Mouse (Mus musculus): Measurements from ENCODE around the gene Ddx19a.
A peak's percentile ranks its signal among the peaks of the same experiment; 100 is the strongest.
"Not testable (repeated sequence)": the region's sequence is repeated elsewhere in the genome, so short reads cannot be mapped to it uniquely, and the experiment has no call there.

The Ddx19a gene

DNA sequence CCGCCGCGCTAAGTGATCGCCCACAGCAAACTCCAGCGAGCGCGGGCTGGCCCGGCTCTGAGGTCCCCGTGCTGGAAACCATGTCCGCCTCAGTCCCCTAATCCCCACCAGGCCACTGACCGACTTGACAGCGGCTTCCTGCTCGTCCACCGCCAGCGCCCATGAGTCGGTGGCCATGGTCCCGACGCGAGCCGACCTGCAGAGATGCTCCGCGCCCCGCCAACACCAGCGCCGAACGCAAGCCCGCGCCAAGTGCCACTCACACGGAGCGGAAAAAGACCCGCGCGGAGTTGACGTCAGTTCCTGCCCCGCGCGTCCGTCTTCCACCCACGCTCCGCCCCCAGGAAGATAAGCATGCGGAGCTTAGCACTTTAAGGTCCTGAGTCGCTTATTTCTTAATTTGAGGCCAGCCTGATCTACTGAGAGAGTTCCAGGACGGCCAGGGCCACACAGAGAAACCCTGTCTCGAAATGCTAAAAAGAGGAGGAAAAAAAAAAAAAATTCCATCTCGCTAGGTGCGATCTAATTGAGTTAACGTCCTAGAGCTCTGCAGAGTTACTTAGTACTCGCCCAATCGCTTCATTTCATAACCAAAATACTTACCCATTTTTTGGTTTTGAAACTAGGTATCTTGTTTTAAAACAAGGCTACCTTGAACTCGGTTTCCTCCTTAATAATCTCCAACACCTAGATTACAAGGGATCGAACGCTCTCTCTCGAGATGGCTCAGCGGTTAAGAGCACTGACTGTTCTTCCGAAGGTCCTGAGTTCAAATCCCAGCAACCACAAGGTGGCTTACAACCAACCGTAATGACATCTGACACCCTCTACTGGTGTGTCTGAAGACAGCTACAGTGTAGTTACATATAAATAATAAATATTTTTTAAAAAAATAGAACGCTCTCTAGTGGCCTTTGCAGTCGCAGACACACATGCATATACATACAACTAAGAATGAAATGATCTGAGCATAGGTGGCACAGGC, at the start of gene Ddx19a:
Gene Ddx19a (minus strand): TSS at position 254 of the 985 bp plus-strand sequence.
- peak; percentile 45 to 74 for DNase-seq (ENCODE audit: low read depth in 1 of 2, low spot score in 2 of 2)

DNA sequence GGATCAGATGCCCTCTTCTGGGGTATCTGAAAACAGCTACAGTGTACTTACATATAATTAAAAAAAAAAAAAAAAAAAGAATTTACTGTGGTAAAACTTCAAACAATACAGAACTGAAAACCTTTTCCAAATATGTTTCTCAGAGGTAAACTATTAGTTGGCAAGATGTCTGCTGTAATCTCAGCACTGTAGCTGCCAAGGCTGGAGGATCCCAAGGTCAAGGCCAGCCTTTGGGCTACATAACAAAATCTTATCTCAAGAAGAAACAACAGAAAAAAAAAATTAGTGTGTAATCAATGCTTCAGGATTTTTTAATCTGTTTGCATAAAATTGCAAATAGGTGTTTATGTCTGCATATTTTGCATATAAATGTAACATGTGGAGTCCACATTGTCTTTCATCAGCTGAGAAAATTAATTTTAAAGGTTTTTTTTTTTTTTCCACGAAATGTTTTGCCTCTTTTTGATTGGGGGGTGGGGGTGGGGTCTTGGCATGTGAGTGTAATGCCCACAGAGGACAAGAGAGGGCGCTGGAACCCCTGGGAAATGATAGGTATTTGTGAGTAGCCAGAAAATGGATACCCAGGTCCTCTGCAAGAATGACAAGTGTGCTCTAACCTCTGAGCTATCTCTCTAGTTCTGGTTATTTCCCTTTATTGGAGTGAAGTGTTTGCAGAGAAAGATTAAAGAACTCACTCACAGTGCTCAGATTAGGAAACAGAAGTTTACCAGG, 46.6 kb upstream of the Ddx19a start:
- DNase-seq (ENCODE audit: low read depth in 1 of 2, low spot score in 2 of 2) = no peak

DNA sequence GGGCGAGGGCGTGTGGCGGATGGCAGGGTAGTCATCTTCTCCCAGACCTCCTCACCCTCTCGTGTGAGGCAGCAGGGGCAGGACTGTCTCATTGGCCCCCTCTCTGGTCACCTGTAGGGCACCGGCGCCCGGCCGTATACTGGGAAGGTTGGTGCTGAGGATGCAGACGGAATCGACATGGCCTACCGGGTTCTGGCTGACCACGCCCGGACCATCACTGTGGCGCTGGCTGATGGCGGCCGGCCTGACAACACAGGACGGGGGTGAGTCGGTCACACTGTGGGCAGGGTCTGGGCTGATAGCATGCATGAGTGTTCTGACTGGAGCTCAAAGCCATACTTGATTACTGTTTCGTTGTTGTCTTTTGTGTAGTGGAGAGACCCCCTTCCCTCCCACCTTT, 44.9 kb upstream of the Ddx19a start:
- no peak for DNase-seq (ENCODE audit: low read depth in 1 of 2, low spot score in 2 of 2)

DNA sequence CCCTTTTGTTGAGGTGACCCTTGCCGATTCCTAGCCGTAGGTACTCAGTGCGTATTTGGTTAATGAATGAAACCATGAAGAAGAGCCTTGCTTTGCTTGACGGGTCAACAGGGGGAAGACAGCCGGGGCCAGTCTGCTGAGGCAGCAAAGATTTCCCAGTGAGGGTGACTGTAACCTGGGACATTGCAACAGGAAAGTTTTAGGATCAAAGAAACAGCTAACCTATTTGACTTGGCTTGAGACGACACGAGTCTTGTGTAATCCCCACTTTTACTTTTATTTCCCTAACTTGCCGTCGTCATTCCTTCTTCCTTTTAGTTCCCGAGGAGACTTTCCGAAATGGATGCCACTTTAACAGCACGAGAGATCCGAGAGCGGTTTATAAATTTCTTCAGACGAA, 39.0 kb upstream of the Ddx19a start:
- no peak for DNase-seq (ENCODE audit: low read depth in 1 of 2, low spot score in 2 of 2)

DNA sequence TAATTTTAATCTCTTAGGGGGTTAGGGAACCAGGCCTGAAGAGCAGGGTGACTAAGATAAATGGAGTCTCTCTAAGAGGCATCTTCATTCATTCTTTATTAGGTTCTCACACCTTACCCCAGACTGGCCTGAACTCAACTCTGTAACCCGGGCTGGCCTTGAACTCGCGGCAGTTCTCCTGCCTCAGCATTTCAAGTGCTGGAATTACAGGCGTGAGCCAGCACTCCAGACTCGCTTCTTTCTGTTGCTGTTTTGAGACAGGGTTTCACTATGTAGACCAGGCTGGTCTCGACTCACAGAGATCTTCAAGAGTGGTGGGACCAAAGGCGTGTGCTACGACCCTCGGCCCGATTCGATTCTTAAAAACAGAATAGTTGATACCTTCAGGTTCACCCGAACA, 36.7 kb upstream of the Ddx19a start:
- DNase-seq (ENCODE audit: low read depth in 1 of 2, low spot score in 2 of 2) = no peak

DNA sequence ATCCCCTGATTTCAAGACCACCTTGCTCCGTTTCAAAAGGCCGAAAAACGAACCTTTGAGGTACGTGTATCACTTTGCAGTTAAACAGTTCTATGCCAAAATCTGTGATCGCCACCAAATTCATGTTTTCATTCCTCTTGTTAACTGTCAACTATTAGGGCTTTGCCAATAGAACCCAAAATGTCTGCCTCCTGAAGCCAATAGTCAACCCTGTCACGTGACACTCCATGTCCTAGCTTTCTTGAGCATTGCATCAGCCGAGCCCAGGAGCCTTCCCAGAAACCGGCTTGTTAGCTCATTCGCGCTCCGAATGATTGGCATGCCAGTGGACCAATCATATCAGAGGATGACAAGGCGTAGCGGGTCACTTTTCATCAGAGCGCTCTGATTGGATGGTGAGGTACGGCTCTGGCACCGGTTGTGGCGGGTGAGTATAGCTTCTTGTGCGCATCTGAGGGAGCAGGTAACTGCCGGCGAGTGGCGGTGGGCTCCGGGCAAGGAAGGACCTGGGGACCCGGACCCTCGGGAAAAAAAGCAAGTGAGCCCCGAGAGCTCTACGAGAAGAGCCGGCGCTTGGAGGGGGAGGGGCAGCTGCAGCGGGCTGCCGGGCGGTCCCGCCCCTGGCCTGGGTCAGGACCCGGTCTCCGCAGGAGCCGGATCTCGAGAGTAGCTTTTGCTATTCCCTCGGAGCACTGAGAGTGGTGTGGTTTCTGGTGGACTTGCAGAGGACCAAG, 36.0 kb upstream of the Ddx19a start:
- DNase-seq (ENCODE audit: low read depth in 1 of 2, low spot score in 2 of 2) = peak; percentile 91 to 96

DNA sequence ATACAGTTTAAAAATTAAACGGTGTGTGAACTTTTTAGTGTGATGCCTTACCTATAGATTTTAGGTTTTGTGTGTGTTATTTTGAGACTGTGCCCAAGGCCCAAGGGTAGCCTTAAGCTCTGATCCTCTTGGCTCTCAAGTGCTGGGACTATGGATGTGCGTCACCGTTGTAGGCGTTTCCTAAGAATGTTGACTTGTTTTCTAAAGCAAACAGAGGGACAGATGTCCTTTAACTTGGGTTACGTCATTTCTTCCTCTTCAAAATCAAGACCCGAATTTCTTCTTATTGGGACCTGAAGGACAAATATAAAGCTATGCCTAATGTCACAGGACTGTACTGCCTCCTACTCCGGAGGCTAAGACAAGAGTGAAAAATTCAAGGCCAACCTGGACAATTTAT, 35.3 kb upstream of the Ddx19a start, which contains the start of gene Aars:
Gene Aars (plus strand): TSS at position 229 of the 400 bp plus-strand sequence.
- no peak for DNase-seq (ENCODE audit: low read depth in 1 of 2, low spot score in 2 of 2)

DNA sequence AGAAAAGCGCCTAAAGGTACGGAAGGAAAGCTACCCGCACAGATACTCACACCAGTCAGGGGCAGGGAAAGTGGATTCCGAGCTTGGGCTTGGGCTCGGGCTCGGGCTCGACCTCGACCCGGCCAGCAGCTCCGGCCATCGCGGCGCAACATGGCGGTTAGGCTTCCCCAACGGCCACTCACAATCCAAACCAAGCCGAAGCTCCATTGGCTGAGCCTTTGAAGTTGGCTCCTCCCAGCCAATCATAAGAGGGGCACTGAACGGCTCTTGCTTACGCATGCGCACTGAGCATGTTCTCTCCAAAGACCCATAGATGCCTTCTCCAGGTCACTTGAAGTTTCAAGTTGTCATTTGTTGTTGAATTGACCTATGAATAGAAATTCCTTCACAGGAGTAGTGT, 34.0 kb upstream of the Ddx19a start, which contains the start of gene Ddx19b:
Gene Ddx19b (minus strand): TSS at position 180 of the 400 bp plus-strand sequence.
- DNase-seq (ENCODE audit: low read depth in 1 of 2, low spot score in 2 of 2) = no peak

DNA sequence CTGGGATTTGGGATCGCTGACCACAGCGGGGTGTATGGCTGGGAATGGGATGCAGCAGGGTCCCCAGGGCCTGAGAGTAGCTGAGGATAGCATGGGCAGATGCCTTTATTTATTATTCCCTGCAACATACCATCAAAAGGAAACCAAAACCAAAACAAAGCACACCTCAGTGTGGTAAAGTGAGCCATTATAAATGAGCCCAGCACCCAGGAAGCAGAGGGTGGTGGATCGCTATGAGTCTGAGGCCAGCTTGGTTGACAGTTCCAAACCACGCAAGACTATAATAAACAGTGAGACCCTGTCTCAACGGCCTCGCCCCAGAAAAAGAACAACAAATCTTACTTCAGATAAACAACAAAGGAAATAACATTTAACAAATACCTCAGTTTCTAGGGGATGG, 32.4 kb upstream of the Ddx19a start:
- DNase-seq (ENCODE audit: low read depth in 1 of 2, low spot score in 2 of 2) = no peak

DNA sequence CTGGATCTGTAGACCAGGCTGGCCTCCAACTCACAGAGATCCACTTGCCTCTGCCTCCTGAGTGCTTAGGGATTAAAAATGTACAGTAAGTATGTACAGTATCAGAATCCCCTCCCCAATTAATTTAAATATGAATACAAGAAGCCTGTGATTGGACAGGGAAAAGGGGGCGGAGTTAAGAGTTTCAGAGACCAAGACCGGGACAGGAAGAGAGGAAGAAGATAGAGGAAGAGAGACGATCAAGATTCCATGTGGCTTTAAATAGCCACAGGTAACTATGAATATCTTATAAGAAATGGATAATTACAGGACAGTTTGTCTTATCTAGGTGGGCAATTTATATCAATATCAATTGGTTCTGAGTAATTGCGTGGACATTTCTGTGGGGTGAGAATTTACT, 32.0 kb upstream of the Ddx19a start:
- no peak for DNase-seq (ENCODE audit: low read depth in 1 of 2, low spot score in 2 of 2)

DNA sequence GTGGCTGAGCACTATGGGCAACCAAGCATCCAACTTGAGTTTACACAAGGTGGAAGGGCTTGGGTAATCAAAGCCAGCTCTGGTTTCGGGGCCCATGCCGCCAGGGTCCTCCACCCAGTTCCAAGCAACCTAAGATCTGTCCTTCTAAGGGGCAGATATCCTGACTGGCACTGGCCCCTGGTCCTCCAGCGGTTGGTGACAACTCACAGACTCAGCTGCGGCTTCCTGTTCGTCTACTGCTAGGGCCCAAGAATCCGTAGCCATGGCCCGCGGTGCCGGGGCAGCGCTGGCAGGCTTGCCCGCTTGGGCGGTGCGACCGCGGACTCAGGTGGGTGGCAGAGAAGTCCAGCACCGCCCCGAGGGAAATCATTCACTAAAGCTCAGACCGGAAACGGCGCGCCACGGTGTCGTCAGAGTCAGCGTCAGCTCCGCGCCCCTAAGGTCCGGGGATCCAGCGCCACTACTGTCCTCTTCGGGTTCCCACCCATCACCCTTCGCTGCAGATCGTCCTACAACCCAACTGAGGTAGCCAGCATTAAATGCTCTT, 29.9 kb upstream of the Ddx19a start:
- peak; percentile 55 to 70 for DNase-seq (ENCODE audit: low read depth in 1 of 2, low spot score in 2 of 2)

DNA sequence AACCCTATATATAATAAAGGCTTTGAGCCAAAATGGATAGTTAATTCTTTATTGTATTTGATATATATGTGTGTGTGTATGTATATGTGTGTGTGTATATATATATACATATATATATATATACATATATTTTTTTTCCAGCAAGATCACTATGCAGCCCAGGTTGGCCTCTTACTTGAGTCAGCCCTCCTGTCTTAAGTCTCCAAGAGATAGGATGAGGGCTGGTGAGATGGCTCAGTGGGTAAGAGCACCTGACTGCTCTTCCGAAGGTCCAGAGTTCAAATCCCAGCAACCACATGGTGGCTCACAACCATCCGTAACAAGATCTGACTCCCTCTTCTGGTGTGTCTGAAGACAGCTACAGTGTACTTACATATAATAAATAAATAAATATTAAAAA, 29.0 kb upstream of the Ddx19a start:
- not testable (repeated sequence) for DNase-seq (ENCODE audit: low read depth in 1 of 2, low spot score in 2 of 2)

DNA sequence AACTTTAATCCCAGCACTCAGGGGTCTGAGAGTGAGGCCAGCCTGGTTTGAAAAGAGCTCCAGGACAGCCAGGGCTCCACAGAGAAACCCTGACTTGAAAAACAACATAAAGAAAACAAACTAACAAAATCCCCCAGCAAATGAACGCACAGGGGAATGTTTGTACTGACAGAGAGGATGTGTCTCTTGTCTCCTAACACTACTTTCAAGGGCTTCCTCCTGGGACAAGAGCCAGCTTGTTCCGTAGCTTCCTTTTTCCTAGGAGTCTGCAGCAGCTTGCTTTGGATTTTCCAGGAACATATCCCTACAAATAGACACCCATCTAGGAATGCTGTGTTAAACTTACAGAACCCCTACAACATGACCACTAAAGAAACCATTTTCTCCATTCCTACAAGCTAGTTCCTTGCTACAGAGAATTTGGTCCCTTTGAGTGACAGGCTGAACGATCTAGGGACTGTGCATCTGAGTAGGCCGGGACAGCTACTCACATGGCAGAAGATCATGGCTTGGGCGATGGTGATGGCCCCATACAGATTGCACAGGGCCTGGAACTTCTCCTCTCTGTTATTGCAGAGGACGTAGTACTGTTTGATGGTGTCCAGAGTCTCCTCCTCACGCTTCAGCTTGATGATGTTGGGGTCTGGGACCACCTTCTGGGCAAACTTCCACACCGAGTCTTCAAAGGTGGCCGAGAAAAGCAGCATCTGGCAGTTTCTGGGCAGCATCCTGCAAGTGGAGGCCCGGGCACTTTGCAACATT, 12.8 kb upstream of the Ddx19a start:
- not testable (repeated sequence) for DNase-seq (ENCODE audit: low read depth in 1 of 2, low spot score in 2 of 2)

DNA sequence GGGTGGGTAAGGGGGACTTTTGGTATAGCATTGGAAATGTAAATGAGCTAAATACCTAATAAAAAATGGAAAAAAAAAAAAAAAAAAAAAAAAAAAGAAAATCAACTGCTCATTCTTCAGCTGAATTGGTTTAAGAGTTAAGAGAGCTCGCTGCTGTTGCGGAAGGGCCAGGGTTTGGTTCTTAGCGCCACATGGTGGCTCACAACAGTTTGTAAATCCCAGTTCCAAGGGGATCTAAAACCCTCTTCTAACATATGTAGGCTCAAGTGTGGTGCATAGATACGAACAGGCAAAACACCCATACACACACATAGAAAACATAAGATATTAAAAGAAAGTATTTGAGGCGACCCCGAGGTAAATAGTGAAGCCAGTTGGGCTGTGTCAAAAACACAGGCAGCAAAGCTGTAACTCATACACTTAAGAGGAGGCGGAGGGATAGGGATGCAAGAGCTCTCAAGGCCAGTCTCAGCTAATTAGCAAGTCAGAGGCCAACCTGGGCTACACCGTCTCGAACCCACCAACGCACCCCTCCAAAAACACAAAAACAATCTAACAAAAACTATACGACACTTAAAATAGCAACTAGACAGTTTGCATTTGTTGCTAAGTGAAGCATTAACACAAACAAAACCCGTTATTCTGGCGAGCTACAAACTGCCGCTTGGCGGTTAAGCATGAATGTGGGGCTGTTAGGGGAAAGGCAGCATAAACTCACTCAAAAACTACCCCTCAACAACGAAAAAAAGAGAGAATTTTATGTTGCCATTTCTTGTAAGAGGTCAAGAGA, 764 bp downstream of the Ddx19a start:
- no peak for DNase-seq (ENCODE audit: low read depth in 1 of 2, low spot score in 2 of 2)

DNA sequence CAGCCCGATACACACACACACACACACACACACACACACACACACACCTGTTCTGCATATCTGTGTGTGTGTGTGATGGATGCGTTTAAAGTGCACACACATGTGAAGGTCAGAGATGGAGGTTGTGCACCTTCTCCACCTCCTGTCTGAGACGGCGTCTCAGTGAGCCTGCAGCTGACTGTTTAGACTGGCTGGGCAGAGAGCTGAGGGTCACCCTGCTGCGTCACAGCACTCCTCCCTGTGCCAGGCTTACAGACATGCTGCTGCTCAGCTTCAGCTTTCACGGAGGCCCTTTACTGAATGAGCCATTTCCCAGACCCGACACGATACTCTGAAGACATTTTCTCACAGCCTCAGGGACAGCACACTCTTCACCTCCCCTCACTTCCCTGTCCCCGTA, 7.6 kb downstream of the Ddx19a start:
- DNase-seq (ENCODE audit: low read depth in 1 of 2, low spot score in 2 of 2) = no peak

DNA sequence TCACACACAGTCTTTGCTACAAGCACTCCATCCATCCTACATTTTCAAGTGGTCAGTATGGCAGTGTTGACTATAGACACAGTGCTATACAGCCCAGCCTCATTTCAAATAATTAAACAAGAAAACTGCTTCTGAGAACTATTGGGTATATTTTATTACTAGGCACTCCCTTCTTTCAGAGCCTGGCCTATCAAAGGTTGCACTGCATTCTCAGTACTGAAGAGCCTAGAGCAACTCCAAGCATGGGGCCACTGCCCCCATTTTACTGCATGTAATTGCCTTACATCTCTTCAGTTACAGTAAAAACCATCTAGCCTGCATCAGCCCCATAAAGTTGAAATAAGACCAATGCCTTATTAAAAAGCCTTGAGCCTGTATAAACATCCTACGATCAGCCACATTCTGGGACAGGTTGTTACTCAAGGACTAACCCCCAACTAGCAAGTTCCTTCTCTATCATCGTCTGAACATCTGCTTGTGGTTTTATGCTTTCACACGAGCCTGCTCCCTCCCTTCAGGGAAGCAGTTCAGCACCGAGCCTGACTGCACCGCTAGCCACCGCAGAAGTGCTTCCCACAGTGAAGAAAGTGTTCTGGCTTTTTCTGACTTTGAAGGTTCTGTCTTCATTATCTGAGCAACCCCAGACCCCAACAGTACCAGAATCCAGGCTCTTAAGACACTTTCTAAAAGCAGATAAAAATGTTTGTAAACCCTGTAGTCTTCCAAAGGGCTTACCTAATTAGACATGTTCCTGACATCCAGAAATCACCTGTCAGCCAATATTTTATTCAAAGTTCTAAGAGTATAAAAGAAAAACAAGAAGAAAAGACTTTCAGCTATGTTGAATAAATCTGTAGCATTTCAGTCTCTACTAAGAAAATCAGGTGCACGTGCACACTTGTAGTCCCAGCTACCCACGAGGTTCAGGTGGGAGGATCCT, 9.5 kb downstream of the Ddx19a start:
- no peak for DNase-seq (ENCODE audit: low read depth in 1 of 2, low spot score in 2 of 2)

DNA sequence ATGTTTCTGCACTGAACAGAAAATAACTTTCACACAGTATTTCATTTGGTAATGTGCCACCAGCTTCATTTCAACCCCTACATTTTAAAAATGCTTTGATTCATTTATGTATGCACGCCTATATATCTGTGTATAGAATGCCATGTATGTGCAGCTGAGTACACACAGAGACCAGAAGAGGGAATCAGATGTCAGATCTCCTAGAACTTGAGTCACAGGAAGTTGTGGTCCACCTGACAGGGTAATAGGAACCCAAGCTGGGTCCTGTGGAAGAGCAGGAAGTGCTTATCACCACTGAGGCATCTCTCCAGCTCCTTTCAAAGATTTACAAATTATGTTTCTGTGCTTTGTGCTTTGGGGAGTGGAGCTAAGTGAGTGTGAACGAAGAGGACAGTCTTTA, 16.3 kb downstream of the Ddx19a start:
- DNase-seq (ENCODE audit: low read depth in 1 of 2, low spot score in 2 of 2) = no peak

DNA sequence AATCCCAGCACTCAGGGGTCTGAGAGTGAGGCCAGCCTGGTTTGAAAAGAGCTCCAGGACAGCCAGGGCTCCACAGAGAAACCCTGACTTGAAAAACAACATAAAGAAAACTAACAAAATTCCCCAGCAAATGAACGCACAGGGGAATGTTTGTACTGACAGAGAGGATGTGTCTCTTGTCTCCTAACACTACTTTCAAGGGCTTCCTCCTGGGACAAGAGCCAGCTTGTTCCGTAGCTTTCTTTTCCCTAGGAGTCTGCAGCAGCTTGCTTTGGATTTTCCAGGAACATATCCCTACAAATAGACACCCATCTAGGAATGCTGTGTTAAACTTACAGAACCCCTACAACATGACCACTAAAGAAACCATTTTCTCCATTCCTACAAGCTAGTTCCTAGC, 19.6 kb downstream of the Ddx19a start:
- not testable (repeated sequence) for DNase-seq (ENCODE audit: low read depth in 1 of 2, low spot score in 2 of 2)

Data from monocyte, adult 2 months (primary cell).